Mouse (Mus musculus) cerebral cortex, adult 2 months (tissue): ENCODE results near the gene Il27ra.

Experiments used
- whole genome bisulfite sequencing: fragments of 180-500 bp; shearing (Covaris S2); methylation state at CpG from one replicate; pipeline ENCODE4 v1.1.7; 2018; 5-methylcytosine and 5-hydroxymethylcytosine counted together

Il27ra gene

GRCm38 (mm10) chr8:83996567-83997505, 45.6 kb downstream of the Il27ra start:
- WGBS, result 2% methylated on average over 56 of the region's 103 CpGs

GRCm38 (mm10) chr8:83995973-83996372, 46.4 kb downstream of the Il27ra start:
- 31% methylated on average over 12 of the region's 12 CpGs for WGBS

GRCm38 (mm10) chr8:83994030-83994429, 48.4 kb downstream of the Il27ra start:
- 75% methylated on average over 3 of the region's 3 CpGs for WGBS

- 83% methylated on average over 2 of the region's 2 CpGs for WGBS
These were observed 49.9 kb downstream of the Il27ra start for GRCm38 (mm10) chr8:83992488-83992887.

- WGBS, result 96% methylated on average over 14 of the region's 14 CpGs
These were observed 52.2 kb downstream of the Il27ra start for GRCm38 (mm10) chr8:83990170-83990569.

GRCm38 (mm10) chr8:83989243-83989642, 53.1 kb downstream of the Il27ra start:
- 84% methylated on average over 7 of the region's 7 CpGs for WGBS

GRCm38 (mm10) chr8:83983222-83983621, 59.2 kb downstream of the Il27ra start:
- 91% methylated on average over 2 of the region's 2 CpGs for WGBS

GRCm38 (mm10) chr8:83982449-83982848, 59.9 kb downstream of the Il27ra start:
- WGBS, result 90% methylated on average over 4 of the region's 4 CpGs

GRCm38 (mm10) chr8:83981533-83981932, 60.9 kb downstream of the Il27ra start:
- 88% methylated on average over 7 of the region's 7 CpGs for WGBS

GRCm38 (mm10) chr8:83980845-83981244, 61.5 kb downstream of the Il27ra start:
- WGBS, result 55% methylated on average over 8 of the region's 8 CpGs
